Comparison of ENCODE assay signal across 8 mouse cellular contexts in the genomic region with DNA sequence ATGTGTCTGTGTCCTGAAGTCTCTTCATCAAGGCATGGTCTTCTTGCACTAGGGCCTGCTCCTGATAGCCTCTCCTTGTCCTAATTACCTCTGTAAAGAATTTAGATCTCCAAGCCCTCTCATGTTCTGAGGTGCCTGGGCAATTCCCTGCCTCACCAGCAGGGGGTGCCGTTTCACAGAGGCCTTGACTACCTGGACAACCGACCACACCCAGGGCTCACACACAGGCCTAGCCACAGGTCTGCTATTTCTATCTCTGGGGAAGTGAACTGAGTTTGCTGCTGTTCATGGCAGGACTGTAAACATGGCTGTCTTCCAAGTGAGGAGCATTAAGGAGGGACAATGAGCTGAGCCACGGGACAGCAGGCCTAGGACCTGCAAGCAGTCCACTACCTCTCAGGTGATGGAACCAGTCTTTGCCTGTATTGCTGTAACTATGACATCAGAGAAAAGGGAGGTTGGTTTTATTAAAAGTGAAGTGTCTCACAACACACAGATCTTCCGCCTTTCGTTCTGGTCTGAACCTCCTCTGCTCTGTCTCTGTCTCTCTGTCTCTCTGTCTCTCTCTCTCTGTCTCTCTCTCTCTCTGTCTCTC. TPM values are rescaled to one million over a fixed set of nuclear protein-coding genes. Genes with fewer than 3 reads are reported as not detected.
A peak's percentile ranks its signal among the peaks of the same experiment; 100 is the strongest.
DNase-seq lines count a peak whose midpoint lies in the region; ATAC-seq and TF ChIP-seq lines count a peak whose summit lies in the region.

No protein-coding gene starts in this region.

- peak; percentile 65 to 81 for DNase-seq in heart, adult 2 months
- peak; percentile 83 for DNase-seq in CD4-positive, CD25-positive, alpha-beta regulatory T cell, adult 2 months (ENCODE audit: low read depth, low spot score)
- peak; percentile 57 to 64 for DNase-seq in gastrocnemius, postnatal 36 days
- DNase-seq in limb, embryonic 11.5 days (ENCODE audit: low spot score) = peak; percentile 62
- DNase-seq in urinary bladder, postnatal 36 days (ENCODE audit: low spot score in 2 of 2) = peak; percentile 81 to 84

- no peaks in the 10 kb centered on the region for H3K79me2 ChIP-seq in heart, adult 2 months (replicated peaks; ENCODE audit: control insufficient read depth, insufficient read depth, low read length)

- no peak for ATAC-seq in heart, embryonic 11.5 days (replicated peaks; ENCODE audit: insufficient number of reproducible peaks, low FRiP score, low TSS enrichment)
- no peak for ATAC-seq in limb, embryonic 11.5 days (ENCODE audit: insufficient number of reproducible peaks, low FRiP score, low TSS enrichment, low read depth)
- peak; percentile 90 for ATAC-seq in neutrophil, adult 5-6 weeks (ENCODE audit: extremely low read depth, insufficient number of reproducible peaks, low FRiP score, poor library complexity, severe bottlenecking)

- H3K27ac ChIP-seq in heart, adult 2 months = peak overlapping the region; percentile 28; the same call in 1 of the 2 replicates
- H3K27ac ChIP-seq in heart, embryonic 11.5 days (ENCODE audit: low read depth, low read length) = no peak overlapping the region
- no peak overlapping the region for H3K27ac ChIP-seq in bone marrow macrophage, adult 2 months (ENCODE audit: insufficient read depth, low read depth, low read length)
- no peak overlapping the region for H3K27ac ChIP-seq in limb, embryonic 11.5 days (replicated peaks; ENCODE audit: low read depth, low read length)

- 53% methylated on average over 5 of the region's 5 CpGs for WGBS in heart, adult 2 months
- WGBS in heart, embryonic 11.5 days (ENCODE audit: insufficient replicate concordance) = 64% methylated on average over 5 of the region's 5 CpGs
- 67% methylated on average over 5 of the region's 5 CpGs for WGBS in limb, embryonic 11.5 days

- no peak for TF ChIP-seq POLR2A in heart, adult 2 months (IDR thresholded peaks at IDR 0.05; ENCODE audit: insufficient read depth, low read depth, low read length)
- no peak for TF ChIP-seq POLR2A in bone marrow macrophage, adult 2 months (IDR thresholded peaks at IDR 0.05; ENCODE audit: borderline replicate concordance, low read depth, low read length)

- TF ChIP-seq EP300 in heart, adult 2 months (IDR thresholded peaks at IDR 0.05; ENCODE audit: insufficient read depth, low read depth, low read length) = peak; percentile 77

- intact Hi-C loops in heart, adult 2 months (cut with DNase I) = loop anchor here (2.0 to 5.0 kb wide), 3 partner anchors 43 to 286 kb away; a partner anchor contains a TSS
- intact Hi-C loops in gastrocnemius, postnatal 36 days (cut with DNase I) = loop anchor here (1.0 to 5.0 kb wide), 2 partner anchors 108 to 286 kb away; no protein-coding TSS in a partner anchor

- H3K27me3 ChIP-seq in heart, adult 2 months (ENCODE audit: control insufficient read depth, insufficient read depth, low read length) = no peaks in the 10 kb centered on the region
- H3K27me3 ChIP-seq in heart, embryonic 11.5 days (ENCODE audit: control insufficient read depth, insufficient read depth, low read length) = no peaks in the 10 kb centered on the region
- H3K27me3 ChIP-seq in limb, embryonic 11.5 days (ENCODE audit: control insufficient read depth, insufficient read depth, low read length) = no peaks in the 10 kb centered on the region

- no peak overlapping the region for H3K4me2 ChIP-seq in heart, embryonic 11.5 days
- H3K4me2 ChIP-seq in limb, embryonic 11.5 days (ENCODE audit: low read depth, severe bottlenecking) = no peak overlapping the region

- H3K4me3 ChIP-seq in heart, adult 2 months = no peak overlapping the region
- no peak overlapping the region for H3K4me3 ChIP-seq in heart, embryonic 11.5 days (ENCODE audit: low read depth, low read length)
- H3K4me3 ChIP-seq in bone marrow macrophage, adult 2 months (ENCODE audit: insufficient read depth, low read length) = no peak overlapping the region
- no peak overlapping the region for H3K4me3 ChIP-seq in limb, embryonic 11.5 days (ENCODE audit: low read depth, low read length)

- H3K4me1 ChIP-seq in heart, adult 2 months (ENCODE audit: control insufficient read depth, insufficient read depth, low read length) = peaks cover 2% of the 10 kb centered on the region
- H3K4me1 ChIP-seq in heart, embryonic 11.5 days (ENCODE audit: control insufficient read depth, insufficient read depth, low read length) = no peaks in the 10 kb centered on the region; the same call in 1 of the 2 replicates
- peaks cover 6% of the 10 kb centered on the region for H3K4me1 ChIP-seq in bone marrow macrophage, adult 2 months (ENCODE audit: control insufficient read depth, insufficient read depth, low read length)
- 0 out of 2 replicates have a peak, but pooled peaks cover 1% of the 10 kb centered on the region for H3K4me1 ChIP-seq in limb, embryonic 11.5 days (ENCODE audit: control insufficient read depth, insufficient read depth, low read length)

- no peak; the same call in 1 of the 2 replicates for TF ChIP-seq CTCF in heart, adult 2 months (IDR thresholded peaks at IDR 0.05)
- TF ChIP-seq CTCF in bone marrow macrophage, adult 2 months (IDR thresholded peaks at IDR 0.05; ENCODE audit: low read depth, low read length) = peak; percentile 98

- H3K36me3 ChIP-seq in heart, adult 2 months (ENCODE audit: control insufficient read depth, insufficient read depth, low read length) = no peaks in the 10 kb centered on the region
- H3K36me3 ChIP-seq in heart, embryonic 11.5 days (ENCODE audit: control insufficient read depth, insufficient read depth, low read length) = no peaks in the 10 kb centered on the region
- H3K36me3 ChIP-seq in limb, embryonic 11.5 days (ENCODE audit: control insufficient read depth, insufficient read depth, low read length) = no peaks in the 10 kb centered on the region

- H3K9me3 ChIP-seq in heart, embryonic 11.5 days (replicated peaks; ENCODE audit: control insufficient read depth, low read length) = no peaks in the 10 kb centered on the region
- H3K9me3 ChIP-seq in limb, embryonic 11.5 days (ENCODE audit: control insufficient read depth, low read length) = peaks cover 7% of the 10 kb centered on the region; the same call in 1 of the 2 replicates

- no peak overlapping the region for H3K9ac ChIP-seq in heart, adult 2 months (ENCODE audit: low read depth, low read length)
- no peak overlapping the region for H3K9ac ChIP-seq in heart, embryonic 11.5 days (ENCODE audit: low read depth, low read length)
- H3K9ac ChIP-seq in limb, embryonic 11.5 days (ENCODE audit: low read length) = no peak overlapping the region

RNA-seq across cellular contexts. Expression of a gene that starts 42.9 kb away (rescaled TPM):
- 10 to 100 TPM; 50.3 to 70.6 TPM for total RNA-seq in heart, adult 2 months (2021)
- 47.2 and 60.5 TPM in 2 replicates for polyA plus RNA-seq in heart, adult 2 months (2012; rRNA removed)
- 26.8 and 45.4 TPM in 2 replicates for polyA plus RNA-seq in heart, embryonic 11.5 days (2014; fragmentation: Nextera tagmentation; extraction: Ambion mirVana)
- 11.2 and 13.0 TPM in 2 replicates for polyA plus RNA-seq in bone marrow macrophage, adult 2 months (2012; ENCODE audit: insufficient read depth, insufficient read length, missing spikeins)
- total RNA-seq in gastrocnemius, postnatal 36 days (2021) = 10 to 100 TPM; 29.7 to 33.0 TPM
- polyA plus RNA-seq in limb, embryonic 11.5 days (2014; fragmentation: Nextera tagmentation; extraction: Ambion mirVana) = 98.2 and 112 TPM in 2 replicates
- total RNA-seq in neutrophil, adult 5-6 weeks (2017) = 121 and 128 TPM in 2 replicates
